Mouse (Mus musculus) spleen, postnatal 14 days (tissue): ENCODE measurements around the gene Chm.
"Not testable (repeated sequence)": the region's sequence is repeated elsewhere in the genome, so short reads cannot be mapped to it uniquely, and the experiment has no call there.

ENCODE experiments used
- DNase-seq, 2 experiments: peaks; one replicate each; pipeline ENCODE4 v3.0.0; 2021 to 2022; ENCODE audit warnings: low spot score in 2 of 2

Chm gene

DNA sequence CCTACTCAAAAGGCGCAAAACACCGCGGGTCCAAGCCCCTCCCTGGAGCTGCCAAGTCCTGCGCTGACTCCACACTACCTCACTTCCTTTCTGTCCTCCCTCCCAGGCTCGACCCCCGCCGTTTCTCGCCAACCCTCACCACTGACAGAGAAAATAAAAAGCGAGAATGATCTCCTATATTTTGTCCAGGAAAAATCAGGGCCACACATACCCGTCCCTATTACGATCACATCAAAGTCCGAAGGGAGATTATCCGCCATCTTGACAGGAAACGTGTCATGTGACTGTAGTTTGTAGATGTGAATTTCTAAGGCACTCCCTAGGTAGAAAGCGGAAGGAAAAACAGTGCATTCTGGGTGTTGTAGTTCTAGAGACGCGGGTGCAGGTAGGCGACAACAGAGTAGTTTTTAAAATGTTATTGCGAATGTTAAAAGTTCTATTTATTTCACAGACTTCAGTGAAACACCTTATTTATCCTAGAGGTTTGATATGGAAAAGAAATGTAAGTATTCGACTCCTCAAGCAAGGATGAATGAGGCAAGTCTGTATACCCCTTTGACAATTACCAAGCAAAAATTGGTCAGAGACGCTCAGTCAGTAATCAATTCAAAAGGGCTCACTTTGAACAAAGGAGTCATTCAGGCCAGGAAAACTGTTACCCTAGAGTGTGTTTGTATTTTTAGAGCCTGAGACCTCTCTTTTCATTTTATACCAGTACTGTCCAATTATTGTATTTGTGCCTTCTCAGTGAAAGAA is at the start of gene Chm:
Gene Chm (minus strand): TSS at position 288 of the 756 bp plus-strand sequence.
- DNase-seq, result peak in 1 of 2 experiments; percentile 26

GRCm38 (mm10) chrX:113193901-113194300 is 8.6 kb upstream of the Chm start:
- no peak for DNase-seq

- DNase-seq, result no peak
Measured at GRCm38 (mm10) chrX:113184569-113185229, 618 bp downstream of the Chm start.

DNA sequence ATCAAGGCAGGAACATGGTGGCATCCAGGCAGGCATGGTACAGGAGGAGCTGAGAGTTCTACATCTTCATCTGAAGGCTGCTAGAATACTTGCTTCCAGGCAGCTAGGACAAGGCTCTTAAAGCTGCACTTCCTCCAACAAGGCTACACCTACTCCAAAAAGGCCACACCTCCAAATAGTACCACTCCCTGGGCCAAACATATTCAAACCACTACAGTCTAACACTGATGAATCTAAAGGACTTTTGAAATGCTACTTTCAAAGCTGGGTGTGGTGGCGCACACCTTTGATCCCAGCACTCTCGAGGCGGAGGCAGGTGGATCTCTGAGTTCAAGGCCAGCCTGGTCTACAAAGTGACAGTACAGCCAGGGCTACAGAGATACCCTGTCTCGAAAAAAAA is 4.5 kb downstream of the Chm start:
- DNase-seq, result not testable (repeated sequence)

GRCm38 (mm10) chrX:113172766-113173165 is 12.6 kb downstream of the Chm start:
- no peak for DNase-seq

DNA sequence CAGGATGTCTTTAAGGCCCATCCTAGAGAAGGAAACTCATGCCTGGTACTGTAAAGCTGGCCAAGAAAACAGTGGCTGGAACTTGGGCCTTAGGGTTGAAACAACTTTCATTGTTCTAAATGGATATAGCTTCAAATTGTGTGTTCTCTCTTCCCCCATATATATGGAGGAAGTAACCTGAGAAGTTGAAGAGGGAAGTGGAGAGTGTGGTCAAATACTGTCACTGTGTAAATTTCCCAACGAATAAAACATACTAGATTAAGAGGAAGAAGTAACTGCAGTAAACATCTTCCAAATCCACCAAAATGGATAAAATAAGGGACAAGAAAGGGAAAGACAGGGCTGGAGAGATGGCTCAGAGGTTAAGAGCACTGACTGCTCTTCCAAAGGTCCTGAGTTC is 13.0 kb downstream of the Chm start:
- no peak for DNase-seq

- DNase-seq, result no peak
Measured at GRCm38 (mm10) chrX:113160268-113160860, 25.0 kb downstream of the Chm start.

DNA sequence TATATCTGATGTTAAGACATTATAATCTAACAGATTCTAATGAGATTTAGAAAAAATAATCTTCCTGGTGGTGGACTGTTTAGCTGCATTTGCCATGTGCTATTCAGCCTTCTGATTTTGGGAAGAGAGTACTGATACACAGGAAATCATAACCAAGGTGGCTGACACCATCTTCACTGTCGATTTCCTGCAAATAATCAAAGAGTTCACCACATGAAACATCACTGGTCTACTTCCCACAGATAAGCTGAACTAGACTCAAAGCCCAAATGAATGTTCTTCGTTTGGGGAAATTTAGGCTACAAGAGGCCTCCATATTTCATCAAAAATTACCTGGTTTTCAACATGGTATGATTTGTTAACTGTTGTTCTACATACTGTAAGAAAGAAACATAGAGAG is 101.1 kb downstream of the Chm start:
- no peak for DNase-seq

- DNase-seq, result no peak
Measured at GRCm38 (mm10) chrX:113076053-113076452, 109.3 kb downstream of the Chm start.

GRCm38 (mm10) chrX:113074823-113075222 is 110.5 kb downstream of the Chm start:
- DNase-seq, result no peak

DNA sequence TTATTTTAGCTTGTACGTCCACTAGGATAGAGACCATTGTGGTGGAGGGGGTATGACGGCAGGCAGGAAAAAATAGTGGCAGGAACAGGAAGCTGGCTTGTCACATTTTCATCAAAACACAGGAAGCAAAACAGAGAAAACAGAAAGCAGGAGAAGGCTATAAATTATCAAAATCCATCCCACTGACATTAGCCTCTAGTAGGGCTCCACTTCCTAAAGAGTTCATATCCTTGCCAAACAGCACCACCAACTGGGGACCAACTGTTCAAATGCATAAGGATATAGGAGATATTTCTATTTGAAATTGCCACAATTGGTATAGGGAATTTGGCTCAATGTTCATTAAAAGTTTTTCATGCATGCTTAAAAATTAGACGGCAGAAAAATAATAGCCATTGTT is 181.7 kb downstream of the Chm start:
- no peak for DNase-seq

GRCm38 (mm10) chrX:113002192-113002591 is 183.1 kb downstream of the Chm start:
- no peak for DNase-seq
